9 mouse cellular contexts compared by ENCODE assay signal in the genomic region with DNA sequence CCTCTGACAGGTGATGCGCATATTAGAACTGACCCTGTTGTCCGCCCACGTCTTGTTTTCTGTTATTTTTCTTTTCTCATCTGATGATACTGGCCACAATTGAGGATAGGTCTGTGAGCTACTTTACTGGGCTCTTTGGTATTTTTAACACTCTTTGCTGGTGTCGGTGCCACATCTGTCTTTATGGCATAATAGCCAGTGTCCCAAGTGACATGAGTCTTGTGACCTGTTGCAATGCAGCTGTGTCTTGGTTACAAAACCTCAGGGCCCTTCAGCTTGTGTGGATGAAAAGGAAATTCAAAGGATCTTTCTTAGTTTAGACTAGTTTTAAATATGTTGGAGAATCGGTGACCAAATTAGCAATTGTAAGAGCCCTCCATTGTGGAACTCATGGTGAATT. TPM values are rescaled to one million over a fixed set of nuclear protein-coding genes. Genes with fewer than 3 reads are reported as not detected.
A peak's percentile ranks its signal among the peaks of the same experiment; 100 is the strongest.
DNase-seq lines count a peak whose midpoint lies in the region; ATAC-seq and TF ChIP-seq lines count a peak whose summit lies in the region.
"Had no signal": no experiment of that assay in that cellular context is flagged by ENCODE, and none has a peak within 500 bp of the region (broad histone marks: within the 10 kb centered on the region; RNA-seq: fewer than 3 reads in every experiment).

No protein-coding gene starts in this region.

- peak overlapping the region; percentile 97 for H3K4me3 ChIP-seq in lung, embryonic 16.5 days (ENCODE audit: low read length)
- peak overlapping the region; percentile 92 for H3K4me3 ChIP-seq in embryonic fibroblast, embryonic 13.5 days (ENCODE audit: insufficient read depth, low read length)
- peak overlapping the region; percentile 76 for H3K4me3 ChIP-seq in liver, embryonic 11.5 days (ENCODE audit: low read depth, low read length)
- peak overlapping the region; percentile 76 for H3K4me3 ChIP-seq in stomach, embryonic 14.5 days (ENCODE audit: low read depth, low read length)

- no peaks in the 10 kb centered on the region for H3K27me3 ChIP-seq in lung, embryonic 16.5 days (ENCODE audit: control insufficient read depth, insufficient read depth, low read depth, low read length)
- H3K27me3 ChIP-seq in liver, embryonic 11.5 days (replicated peaks; ENCODE audit: control insufficient read depth, insufficient read depth, low read length): no peaks in the 10 kb centered on the region
- no peaks in the 10 kb centered on the region for H3K27me3 ChIP-seq in stomach, embryonic 14.5 days (ENCODE audit: control insufficient read depth, insufficient read depth, low read length)

- H3K36me3 ChIP-seq in lung, embryonic 16.5 days (ENCODE audit: control insufficient read depth, insufficient read depth, low read length): no peaks in the 10 kb centered on the region; the same call in 1 of the 2 replicates
- no peaks in the 10 kb centered on the region for H3K36me3 ChIP-seq in liver, embryonic 11.5 days (ENCODE audit: control insufficient read depth, insufficient read depth, low read length)
- H3K36me3 ChIP-seq in stomach, embryonic 14.5 days (ENCODE audit: control insufficient read depth, insufficient read depth, low read length): no peaks in the 10 kb centered on the region

- DNase-seq in lung, postnatal 25 days (ENCODE audit: low spot score): no peak
- DNase-seq in liver, embryonic 11.5 days (ENCODE audit: low spot score): no peak
- DNase-seq in kidney, adult 9 months: no peak
- no peak for DNase-seq in cerebellum, adult 9-10 months
- DNase-seq: thymus, adult 2 months had no signal

- H3K9me3 ChIP-seq in lung, embryonic 16.5 days (ENCODE audit: control insufficient read depth, low read length): no peaks in the 10 kb centered on the region
- H3K9me3 ChIP-seq in liver, embryonic 11.5 days (ENCODE audit: control insufficient read depth, low read length): no peaks in the 10 kb centered on the region
- H3K9me3 ChIP-seq in stomach, embryonic 14.5 days (ENCODE audit: control insufficient read depth, low read depth, low read length): no peaks in the 10 kb centered on the region

- ATAC-seq in lung, embryonic 16.5 days (ENCODE audit: low read depth): no peak
- ATAC-seq in liver, embryonic 11.5 days (replicated peaks; ENCODE audit: low FRiP score): no peak
- no peak for ATAC-seq in stomach, embryonic 14.5 days (ENCODE audit: insufficient number of reproducible peaks, insufficient read depth, low FRiP score, low read depth)
- no peak for ATAC-seq in frontal cortex, adult (ENCODE audit: low TSS enrichment)

- peak overlapping the region; percentile 93 for H3K4me2 ChIP-seq in lung, embryonic 16.5 days (ENCODE audit: low read depth, low read length)
- H3K4me2 ChIP-seq in liver, embryonic 11.5 days: peak overlapping the region; percentile 74
- H3K4me2 ChIP-seq in stomach, embryonic 14.5 days (replicated peaks; ENCODE audit: low read depth, low read length): peak overlapping the region; percentile 52

- peaks cover 11% of the 10 kb centered on the region for H3K4me1 ChIP-seq in lung, embryonic 16.5 days (replicated peaks; ENCODE audit: control insufficient read depth, insufficient read depth, low read length)
- H3K4me1 ChIP-seq in embryonic fibroblast, embryonic 13.5 days (ENCODE audit: control insufficient read depth, insufficient read depth, low read length): peaks cover 8% of the 10 kb centered on the region
- peaks cover 6% of the 10 kb centered on the region for H3K4me1 ChIP-seq in liver, embryonic 11.5 days (replicated peaks; ENCODE audit: control insufficient read depth, insufficient read depth, low read length)
- H3K4me1 ChIP-seq in stomach, embryonic 14.5 days (ENCODE audit: control insufficient read depth, insufficient read depth, low read length): peaks cover 6% of the 10 kb centered on the region; the same call in 1 of the 2 replicates

- 29% methylated on average over 5 of the region's 5 CpGs for WGBS in lung, embryonic 16.5 days
- 43% methylated on average over 5 of the region's 5 CpGs for WGBS in liver, embryonic 11.5 days
- 39% methylated on average over 5 of the region's 5 CpGs for WGBS in stomach, embryonic 14.5 days

- no peak; the same call in 1 of the 2 replicates for TF ChIP-seq POLR2A in embryonic fibroblast, embryonic 13.5 days (IDR thresholded peaks at IDR 0.05; ENCODE audit: low read depth, low read length)

- peak overlapping the region; percentile 87; the same call in 1 of the 2 replicates for H3K27ac ChIP-seq in lung, embryonic 16.5 days (ENCODE audit: low read length)
- H3K27ac ChIP-seq in embryonic fibroblast, embryonic 13.5 days (ENCODE audit: insufficient read depth, low read length): no peak overlapping the region
- H3K27ac ChIP-seq in liver, embryonic 11.5 days (ENCODE audit: low read depth, low read length): no peak overlapping the region
- no peak overlapping the region for H3K27ac ChIP-seq in stomach, embryonic 14.5 days (ENCODE audit: low read length)

- TF ChIP-seq CTCF in embryonic fibroblast, embryonic 13.5 days (IDR thresholded peaks at IDR 0.05; ENCODE audit: borderline replicate concordance, insufficient read depth, low read length): no peak

- H3K9ac ChIP-seq in lung, embryonic 16.5 days (ENCODE audit: low read length): peak overlapping the region; percentile 96
- H3K9ac ChIP-seq in liver, embryonic 11.5 days (ENCODE audit: low read depth, low read length): peak overlapping the region; percentile 79
- H3K9ac ChIP-seq in stomach, embryonic 14.5 days (replicated peaks; ENCODE audit: low read depth, low read length): peak overlapping the region; percentile 78

RNA-seq across cellular contexts. Expression of gene Tbc1d20, which starts 0.9 kb away (rescaled TPM):
- polyA plus RNA-seq in lung, embryonic 16.5 days (2015; fragmentation: Nextera tagmentation; extraction: Ambion mirVana): 39.2 and 39.3 TPM in 2 replicates
- polyA plus RNA-seq in embryonic fibroblast, embryonic 13.5 days (2011; ENCODE audit: insufficient read length, low read depth, missing spikeins): 61.7 and 74.1 TPM in 2 replicates
- polyA plus RNA-seq in liver, embryonic 11.5 days (2014; fragmentation: Nextera tagmentation; extraction: Ambion mirVana): 25.1 and 25.9 TPM in 2 replicates
- 40.0 and 45.5 TPM in 2 replicates for polyA plus RNA-seq in stomach, embryonic 14.5 days (2014; fragmentation: Nextera tagmentation; extraction: Ambion mirVana)

RNA-seq across cellular contexts. Expression of gene Rbck1, which starts 37.9 kb away (rescaled TPM):
- polyA plus RNA-seq in lung, embryonic 16.5 days (2015; fragmentation: Nextera tagmentation; extraction: Ambion mirVana): 88.1 and 92.0 TPM in 2 replicates
- 59.0 and 79.2 TPM in 2 replicates for polyA plus RNA-seq in embryonic fibroblast, embryonic 13.5 days (2011; ENCODE audit: insufficient read length, low read depth, missing spikeins)
- polyA plus RNA-seq in liver, embryonic 11.5 days (2014; fragmentation: Nextera tagmentation; extraction: Ambion mirVana): 104 and 105 TPM in 2 replicates
- polyA plus RNA-seq in stomach, embryonic 14.5 days (2014; fragmentation: Nextera tagmentation; extraction: Ambion mirVana): 81.9 and 88.1 TPM in 2 replicates

RNA-seq across cellular contexts. Expression of gene Trib3, which starts 49.3 kb away (rescaled TPM):
- 5.0 and 5.2 TPM in 2 replicates for polyA plus RNA-seq in lung, embryonic 16.5 days (2015; fragmentation: Nextera tagmentation; extraction: Ambion mirVana)
- polyA plus RNA-seq in embryonic fibroblast, embryonic 13.5 days (2011; ENCODE audit: insufficient read length, low read depth, missing spikeins): 49.1 and 85.1 TPM in 2 replicates
- polyA plus RNA-seq in liver, embryonic 11.5 days (2014; fragmentation: Nextera tagmentation; extraction: Ambion mirVana): 13.9 and 18.1 TPM in 2 replicates
- polyA plus RNA-seq in stomach, embryonic 14.5 days (2014; fragmentation: Nextera tagmentation; extraction: Ambion mirVana): 0.73 and 1.1 TPM in 2 replicates
